Mouse (Mus musculus) megakaryocyte, embryonic 14.5 days (primary cell): ENCODE results near the gene Inpp4b.

Experiments
- FLI1 ChIP-seq: IDR thresholded peaks from 2 replicates; pipeline ENCODE4 v1.6.1; 2012; ENCODE audit warnings: low read length, inconsistent platforms, mixed read lengths
- GATA1 ChIP-seq: IDR thresholded peaks from 3 replicates; pipeline ENCODE4 v1.6.1; 2012; ENCODE audit warnings: mixed read lengths, low read length, inconsistent platforms, borderline replicate concordance

GRCm38 (mm10) chr8:81807578-81807977 is 465.2 kb downstream of the Inpp4b start:
- TF ChIP-seq GATA1, result no peak
- TF ChIP-seq FLI1, result no peak
